Mouse (Mus musculus) left cerebral cortex, postnatal 10 days (tissue): Measurements from ENCODE around the gene Sec14l4. TPM values are rescaled to one million over a fixed set of nuclear protein-coding genes. Genes with fewer than 3 reads are reported as not detected.

Source experiments
- DNase-seq, 2 experiments: peaks; one replicate each; pipeline ENCODE4 v3.0.0; 2021 to 2022; ENCODE audit warnings: low spot score in 2 of 2, mixed read lengths in 1 of 2; ENCODE audit errors: extremely low spot score in 1 of 2
- intact Hi-C: fragments of 180-260 bp; cut with DNase I; formaldehyde crosslinking; loops from one replicate; pipeline ENCODE4 v1.15.1; 2025
- total RNA-seq, 2 experiments: library from RNA; stranded (reverse); gene quantifications; 2 replicates each; pipeline ENCODE4 v1.2.3; 2021

Gene Sec14l4
- total RNA-seq, 2 experiments from 2014 or later, result 0.11 TPM; not detected in 1

DNA sequence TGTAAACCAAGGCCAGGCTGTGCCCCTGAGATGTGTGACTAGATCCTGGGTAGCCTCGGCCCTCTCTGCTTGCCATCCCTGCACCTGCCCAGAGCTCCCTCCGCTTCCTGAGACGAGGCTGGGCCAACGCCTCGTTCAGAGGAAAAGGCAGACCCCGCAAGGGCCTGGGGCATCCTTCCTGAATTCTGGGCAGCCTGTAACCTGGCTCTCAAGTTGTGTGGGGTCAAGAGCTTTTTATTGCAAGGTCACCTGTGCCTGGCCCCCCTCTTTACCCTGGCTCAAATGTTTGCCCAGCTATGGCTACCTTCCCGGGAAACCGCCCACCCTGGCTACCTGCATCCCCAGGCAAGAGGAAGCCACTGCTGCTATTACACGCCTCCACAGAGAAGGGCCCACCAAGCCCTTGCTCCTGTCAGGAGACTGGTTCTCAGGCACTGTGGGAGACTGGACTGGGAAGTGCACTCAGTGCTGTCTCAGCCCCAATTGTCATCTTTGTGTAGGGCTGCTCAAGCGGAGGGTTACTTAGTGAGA is 65.9 kb downstream of the Sec14l4 start:
- intact Hi-C loops, result no loop called here
- no peak for DNase-seq

Other genes starting within 250 kb of the Sec14l4 start
- 100 to 1,000 TPM; 125 to 126 TPM for gene Osbp2, start 167.6 kb upstream of the Sec14l4 start, total RNA-seq
- under 1 TPM; 0.62 to 0.65 TPM for gene 4921536K21Rik, start 136.4 kb upstream of the Sec14l4 start, total RNA-seq
- gene Dusp18, start 136.2 kb upstream of the Sec14l4 start, total RNA-seq, result 10 to 100 TPM; 18.8 to 21.0 TPM
- 10 to 100 TPM; 25.2 to 27.7 TPM for gene Slc35e4, start 116.8 kb upstream of the Sec14l4 start, total RNA-seq
- 10 to 100 TPM; 13.0 to 14.5 TPM for gene Tcn2, start 99.3 kb upstream of the Sec14l4 start, total RNA-seq
- 10 to 100 TPM; 34.3 to 47.9 TPM for gene Pes1, start 67.5 kb upstream of the Sec14l4 start, total RNA-seq
- under 1 TPM; 0.28 TPM for gene 4930556J24Rik, start 54.7 kb upstream of the Sec14l4 start, total RNA-seq
- 1 to 10 TPM; 9.2 to 9.9 TPM for gene Gal3st1, start 47.8 kb upstream of the Sec14l4 start, total RNA-seq
- gene Sec14l3, start 33.4 kb downstream of the Sec14l4 start, total RNA-seq, result 1 to 10 TPM; 2.3 to 3.6 TPM
- 10 to 100 TPM; 59.4 to 73.7 TPM for gene Mtfp1, start 64.0 kb downstream of the Sec14l4 start, total RNA-seq
- 10 to 100 TPM; 14.0 to 14.4 TPM for gene Sec14l2, start 92.0 kb downstream of the Sec14l4 start, total RNA-seq
- 10 to 100 TPM; 43.4 to 45.8 TPM for gene Rnf215, start 103.7 kb downstream of the Sec14l4 start, total RNA-seq
- 10 to 100 TPM; 13.8 to 15.5 TPM for gene Ccdc157, start 128.8 kb downstream of the Sec14l4 start, total RNA-seq
- gene Sf3a1, start 128.9 kb downstream of the Sec14l4 start, total RNA-seq, result 10 to 100 TPM; 73.9 to 75.1 TPM
- gene Tbc1d10a, start 155.3 kb downstream of the Sec14l4 start, total RNA-seq, result 10 to 100 TPM; 27.4 to 27.8 TPM
- gene Castor1, start 186.8 kb downstream of the Sec14l4 start, total RNA-seq, result 1 to 10 TPM; 2.1 to 5.2 TPM
- not detected for gene Osm, start 205.0 kb downstream of the Sec14l4 start, total RNA-seq
- gene Lif, start 226.1 kb downstream of the Sec14l4 start, total RNA-seq, result under 1 TPM in 1 of 2 experiments, not detected in 1; 0.09 TPM